Mouse (Mus musculus) common myeloid progenitor, adult 5-6 weeks (primary cell): ENCODE measurements around the gene Eef2kmt. TPM values are rescaled to one million over a fixed set of nuclear protein-coding genes. Genes with fewer than 3 reads are reported as not detected.
A peak's percentile ranks its signal among the peaks of the same experiment; 100 is the strongest.
"Not testable (repeated sequence)": the region's sequence is repeated elsewhere in the genome, so short reads cannot be mapped to it uniquely, and the experiment has no call there.

Experiments
- ATAC-seq: replicated peaks from 2 replicates; pipeline ENCODE4 v1.8.0; 2016; ENCODE audit warnings: low read depth, mild to moderate bottlenecking, moderate TSS enrichment, inconsistent platforms; ENCODE audit not compliant: poor library complexity, severe bottlenecking
- total RNA-seq: library from RNA; stranded (forward); fragments of 200-1000, 187-1606 nt; gene quantifications from 2 replicates; pipeline ENCODE4 v1.2.3, GENCODE M21; 2017

Eef2kmt gene
- 16.9 and 30.5 TPM in 2 replicates for total RNA-seq

DNA sequence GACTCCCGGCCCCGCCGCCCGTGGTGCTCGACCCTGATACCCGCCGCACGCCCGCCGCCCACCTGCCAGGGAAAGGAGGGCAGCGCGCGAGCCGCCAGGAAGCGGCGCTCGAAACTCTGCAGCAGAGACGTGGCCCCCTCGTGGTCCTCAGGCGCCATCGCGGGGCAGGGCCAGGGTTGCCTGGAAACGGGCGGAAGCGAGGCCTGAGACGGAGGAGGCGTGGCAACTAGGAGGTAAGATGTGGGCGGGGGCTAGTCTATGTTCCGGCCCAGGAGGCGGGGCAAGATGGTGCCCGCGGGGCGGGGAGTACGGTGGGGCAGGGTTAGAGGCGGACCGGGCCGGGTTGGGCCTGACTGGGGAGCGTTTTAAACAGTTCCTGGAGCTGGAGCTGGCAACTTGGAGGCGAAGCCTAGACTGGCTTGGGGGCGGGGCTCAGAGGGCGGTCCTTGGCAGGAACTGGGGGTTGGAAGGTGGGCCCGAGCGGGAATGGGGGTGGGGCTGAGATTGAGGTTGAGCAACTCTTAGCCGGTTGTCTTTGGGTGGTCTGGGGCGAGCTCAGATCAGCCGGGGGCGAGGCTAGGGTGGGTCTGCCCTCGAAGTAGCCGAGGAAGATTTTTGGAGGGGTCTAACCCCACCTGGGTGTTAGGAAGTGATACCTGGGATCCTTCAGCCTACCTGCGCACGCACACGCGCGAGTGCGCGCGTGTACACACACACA lies at the start of gene Eef2kmt:
Eef2kmt (minus strand) TSS at position 205 of the 718 bp plus-strand sequence.
- peak; percentile 91 for ATAC-seq

GRCm38 (mm10) chr16:5295238-5295637 lies 39.5 kb upstream of the Eef2kmt start:
- no peak for ATAC-seq

GRCm38 (mm10) chr16:5285376-5285775 lies 29.6 kb upstream of the Eef2kmt start:
- no peak for ATAC-seq

DNA sequence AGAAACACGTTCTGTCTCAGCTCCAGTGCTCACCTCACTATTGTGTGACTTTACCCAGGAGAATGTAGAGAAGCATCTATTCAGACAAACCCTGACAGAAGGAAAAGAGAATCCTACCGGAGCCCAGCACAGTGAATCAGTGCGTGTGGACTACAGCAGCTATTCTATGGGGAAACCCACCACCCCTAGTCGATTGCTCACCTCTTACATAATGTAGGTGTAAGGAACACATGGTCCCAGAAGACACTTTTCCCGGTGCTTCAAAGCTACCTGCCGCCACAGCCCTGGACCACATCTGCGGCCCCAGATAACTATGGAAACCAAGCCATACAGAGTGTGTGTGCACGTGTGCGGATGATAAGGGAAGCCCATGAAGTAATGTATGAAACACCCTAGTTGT lies 26.9 kb upstream of the Eef2kmt start:
- ATAC-seq: no peak

DNA sequence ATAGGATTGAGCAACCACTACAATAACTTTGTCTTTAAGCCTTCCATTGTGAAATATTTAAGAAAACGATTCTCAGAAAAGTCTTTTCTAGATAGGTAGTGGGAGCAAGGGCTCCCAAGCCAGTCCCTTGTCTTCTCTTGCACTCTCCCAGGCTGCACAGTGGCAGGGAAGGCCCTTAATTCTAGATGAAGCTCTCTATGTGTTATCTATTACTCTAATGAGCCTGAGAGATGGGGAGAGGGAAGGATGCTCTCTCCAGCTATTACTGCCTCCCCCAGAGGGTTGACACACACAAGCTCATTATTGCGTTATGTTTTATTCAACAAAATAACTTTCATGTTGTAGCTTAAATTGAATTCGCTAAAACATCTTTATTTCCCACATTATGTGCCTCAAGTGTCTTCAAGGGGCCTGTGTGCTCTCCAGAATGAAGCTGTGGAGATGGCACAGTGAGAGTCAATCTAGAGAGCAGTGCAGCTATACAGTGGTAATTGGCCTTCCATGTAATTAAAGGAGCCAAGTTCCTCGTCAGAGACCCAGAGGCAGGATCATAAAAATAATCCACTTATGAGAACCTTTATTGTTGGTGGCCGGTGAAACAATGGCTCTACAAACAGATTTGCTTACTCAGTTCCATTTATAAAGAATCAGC lies 23.9 kb upstream of the Eef2kmt start:
- no peak for ATAC-seq

GRCm38 (mm10) chr16:5272371-5272770 lies 16.6 kb upstream of the Eef2kmt start:
- ATAC-seq: no peak

- ATAC-seq: no peak
Observed at GRCm38 (mm10) chr16:5271411-5272035, 15.7 kb upstream of the Eef2kmt start.

DNA sequence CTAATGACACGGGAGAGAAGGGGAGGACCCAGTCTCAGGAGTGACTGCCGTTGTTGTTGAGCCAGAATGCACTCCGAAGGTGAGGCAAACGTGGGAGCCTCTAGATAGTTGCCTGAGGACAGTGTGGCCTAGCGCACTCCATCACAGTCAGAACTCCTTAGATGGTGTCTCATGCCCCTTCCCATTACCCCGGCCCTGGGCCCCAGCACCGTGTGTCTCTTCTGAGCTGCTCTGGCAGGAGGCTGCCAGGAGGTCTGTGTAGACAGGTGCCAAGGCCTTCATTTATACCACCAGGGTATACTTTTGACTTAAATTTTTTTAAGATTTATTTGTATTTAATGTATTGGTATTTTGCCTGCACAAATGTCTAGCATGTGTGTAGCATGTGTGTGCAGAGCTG lies 8.1 kb upstream of the Eef2kmt start:
- ATAC-seq: no peak

- no peak for ATAC-seq
Observed at GRCm38 (mm10) chr16:5263156-5263555, 7.4 kb upstream of the Eef2kmt start.

GRCm38 (mm10) chr16:5255081-5255740 lies 572 bp downstream of the Eef2kmt start:
- no peak for ATAC-seq

- peak; percentile 77 for ATAC-seq
Observed at GRCm38 (mm10) chr16:5254346-5255025, 1.3 kb downstream of the Eef2kmt start.

DNA sequence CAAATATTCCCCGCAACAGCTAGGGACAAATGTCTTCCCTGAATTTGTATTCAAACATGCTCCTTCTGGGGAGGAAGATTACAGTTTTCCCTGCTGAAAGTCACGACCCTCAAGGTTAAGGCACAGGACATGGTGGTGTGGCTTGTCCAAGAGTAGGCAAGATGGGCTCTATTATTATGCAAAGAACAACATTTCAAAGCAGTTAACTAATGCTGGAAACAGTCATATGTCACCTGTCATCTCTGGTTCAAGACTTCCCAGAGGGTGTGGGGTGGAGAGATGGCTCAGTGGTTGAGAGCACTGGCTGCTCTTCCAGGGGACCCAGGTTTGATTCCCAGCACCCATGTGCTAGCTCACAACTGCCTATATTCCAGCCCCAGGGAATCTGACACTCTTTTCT lies 3.5 kb downstream of the Eef2kmt start:
- ATAC-seq: no peak

GRCm38 (mm10) chr16:5250891-5251290 lies 4.9 kb downstream of the Eef2kmt start:
- ATAC-seq: no peak

- ATAC-seq: peak; percentile 94
Observed at GRCm38 (mm10) chr16:5244411-5244810, 11.4 kb downstream of the Eef2kmt start.

DNA sequence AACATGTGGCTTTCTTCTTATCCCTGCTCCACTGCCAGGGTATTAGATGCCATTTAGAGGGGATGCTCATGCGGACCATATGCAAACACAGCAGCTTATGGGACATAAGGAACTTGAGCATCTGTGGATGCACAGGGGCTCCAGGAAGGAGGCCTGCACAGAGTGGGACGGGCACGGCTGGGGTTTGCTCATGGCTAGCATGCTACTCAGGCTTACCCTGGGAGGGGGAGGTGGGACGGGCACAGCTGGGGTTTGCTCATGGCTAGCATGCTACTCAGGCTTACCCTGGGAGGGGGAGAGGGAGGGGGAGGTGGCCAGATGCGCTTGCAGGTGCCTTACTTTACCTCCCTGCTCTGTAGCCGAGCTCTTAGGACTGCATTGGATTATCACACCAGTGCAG lies 12.9 kb downstream of the Eef2kmt start:
- no peak for ATAC-seq

DNA sequence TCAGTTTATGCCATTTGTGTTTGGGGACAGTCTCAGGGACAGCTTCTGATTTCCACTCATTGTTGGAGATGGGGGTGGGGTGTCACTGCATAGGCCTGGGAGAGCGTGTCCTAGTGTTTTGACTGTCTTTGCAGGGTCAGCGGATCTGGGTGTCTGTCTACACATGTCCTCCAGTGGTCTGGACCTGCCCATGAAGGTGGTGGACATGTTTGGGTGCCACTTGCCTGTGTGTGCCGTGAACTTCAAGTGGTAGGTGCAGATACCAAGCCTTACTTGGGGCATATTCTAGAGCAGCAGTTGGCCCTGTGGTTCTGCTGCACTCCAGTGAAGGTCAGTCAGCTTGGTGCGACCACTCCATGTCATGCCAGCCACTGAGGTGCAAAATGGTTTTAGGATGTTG lies 13.4 kb downstream of the Eef2kmt start:
- no peak for ATAC-seq

GRCm38 (mm10) chr16:5233418-5234313 lies 22.1 kb downstream of the Eef2kmt start, which contains the start of gene Alg1:
Gene Alg1, plus strand, starts transcription at chr16:5233621.
- peak; percentile 96 for ATAC-seq

- no peak for ATAC-seq
Observed at GRCm38 (mm10) chr16:5232982-5233381, 22.8 kb downstream of the Eef2kmt start.

GRCm38 (mm10) chr16:5228103-5228502 lies 27.7 kb downstream of the Eef2kmt start:
- ATAC-seq: not testable (repeated sequence)
